Mouse (Mus musculus): ENCODE data around the gene Slc48a1.

DNA sequence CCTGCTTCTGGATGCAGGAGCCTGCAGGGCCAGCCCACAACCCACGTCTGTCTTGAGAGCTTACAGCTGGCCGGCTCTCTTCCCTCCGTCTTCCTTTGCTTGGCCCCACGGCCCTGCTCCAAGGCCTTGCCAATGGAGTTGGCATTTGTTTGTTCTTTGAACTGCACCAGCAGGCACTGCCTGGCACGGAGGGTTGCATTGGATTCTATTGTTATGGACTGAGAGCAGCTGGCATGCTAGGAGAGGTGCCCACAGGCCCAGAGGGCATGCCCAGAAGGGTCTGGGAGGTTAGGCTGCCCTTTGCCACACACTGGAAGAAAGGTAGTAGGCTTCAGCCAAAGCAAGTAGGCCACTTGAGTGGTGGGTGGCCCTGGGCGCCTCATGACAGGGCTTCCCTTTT, 10.5 kb downstream of the Slc48a1 start:
- no peak for TF ChIP-seq CTCF (IDR thresholded peaks at IDR 0.05; ENCODE audit: low read depth)
- no peak for TF ChIP-seq EP300 (optimal IDR thresholded peaks at IDR 0.05)
